Mouse (Mus musculus): ENCODE results near the gene Ccdc24. TPM values are rescaled to one million over a fixed set of nuclear protein-coding genes. Genes with fewer than 3 reads are reported as not detected.

Gene Ccdc24
- polyA plus RNA-seq, 1 experiment from 2014 or later, result 1.8 TPM

- no peaks in the 10 kb centered on the region for H3K27me3 ChIP-seq
- 65% methylated on average over 7 of the region's 7 CpGs for WGBS
- 0 out of 2 replicates have a peak, but pooled peaks cover 6% of the 10 kb centered on the region for H3K36me3 ChIP-seq
- H3K9ac ChIP-seq, result no peak overlapping the region
- H3K9me3 ChIP-seq, result no peaks in the 10 kb centered on the region
- no peak for ATAC-seq (ENCODE audit: insufficient number of reproducible peaks, insufficient read depth, low FRiP score, low TSS enrichment)
- H3K27ac ChIP-seq, result 0 out of 2 replicates have a peak overlapping the region, but pooled peaks have one; percentile 17
- no peak overlapping the region for H3K4me3 ChIP-seq
- H3K4me2 ChIP-seq (replicated peaks), result no peak overlapping the region
- H3K4me1 ChIP-seq, result no peaks in the 10 kb centered on the region
Measured at GRCm38 (mm10) chr4:117850871-117851270, 21.5 kb downstream of the Ccdc24 start.

- Histone ChIP-seq H3K36me3 (0 out of 2 replicates have a peak, but pooled peaks cover 8% of the 10 kb centered on the region), H3K4me3 (no peak overlapping the region), H3K27me3 (no peaks in the 10 kb centered on the region), H3K9ac (no peak overlapping the region), H3K27ac (no peak overlapping the region), H3K4me1 (no peaks in the 10 kb centered on the region), H3K4me2 (replicated peaks) (no peak overlapping the region), H3K9me3 (no peaks in the 10 kb centered on the region)
- ATAC-seq (ENCODE audit: insufficient number of reproducible peaks, insufficient read depth, low FRiP score, low TSS enrichment), result no peak
- 79% methylated on average over 7 of the region's 7 CpGs for WGBS
Measured at GRCm38 (mm10) chr4:117850176-117850575, 22.2 kb downstream of the Ccdc24 start.

- Histone ChIP-seq H3K36me3 (0 out of 2 replicates have a peak, but pooled peaks cover 8% of the 10 kb centered on the region), H3K9ac (no peak overlapping the region), H3K4me1 (no peaks in the 10 kb centered on the region), H3K9me3 (no peaks in the 10 kb centered on the region), H3K4me3 (no peak overlapping the region), H3K27me3 (no peaks in the 10 kb centered on the region), H3K27ac (no peak overlapping the region), H3K4me2 (replicated peaks) (no peak overlapping the region)
- WGBS, result 38% methylated on average over 5 of the region's 5 CpGs
- ATAC-seq (ENCODE audit: insufficient number of reproducible peaks, insufficient read depth, low FRiP score, low TSS enrichment), result no peak
Measured at GRCm38 (mm10) chr4:117849506-117849905, 22.9 kb downstream of the Ccdc24 start.

- H3K4me1 ChIP-seq, result no peaks in the 10 kb centered on the region
- H3K36me3 ChIP-seq, result 0 out of 2 replicates have a peak, but pooled peaks cover 8% of the 10 kb centered on the region
- H3K9me3 ChIP-seq, result no peaks in the 10 kb centered on the region
- H3K27ac ChIP-seq, result no peak overlapping the region
- no peak overlapping the region for H3K4me3 ChIP-seq
- no peak overlapping the region for H3K9ac ChIP-seq
- H3K27me3 ChIP-seq, result no peaks in the 10 kb centered on the region
- H3K4me2 ChIP-seq (replicated peaks), result no peak overlapping the region
- ATAC-seq (ENCODE audit: insufficient number of reproducible peaks, insufficient read depth, low FRiP score, low TSS enrichment), result no peak
- WGBS, result 67% methylated on average over 17 of the region's 17 CpGs
Measured at GRCm38 (mm10) chr4:117849063-117849462, 23.3 kb downstream of the Ccdc24 start.

- no peak overlapping the region for H3K27ac ChIP-seq
- H3K9ac ChIP-seq, result no peak overlapping the region
- no peak overlapping the region for H3K4me2 ChIP-seq (replicated peaks)
- 0 out of 2 replicates have a peak, but pooled peaks cover 8% of the 10 kb centered on the region for H3K36me3 ChIP-seq
- H3K4me3 ChIP-seq, result no peak overlapping the region
- no peaks in the 10 kb centered on the region for H3K27me3 ChIP-seq
- no peaks in the 10 kb centered on the region for H3K4me1 ChIP-seq
- H3K9me3 ChIP-seq, result no peaks in the 10 kb centered on the region
- 39% methylated on average over 2 of the region's 2 CpGs for WGBS
- ATAC-seq (ENCODE audit: insufficient number of reproducible peaks, insufficient read depth, low FRiP score, low TSS enrichment), result no peak
Measured at GRCm38 (mm10) chr4:117847011-117847410, 25.3 kb downstream of the Ccdc24 start.

- no peak overlapping the region for H3K9ac ChIP-seq
- H3K36me3 ChIP-seq, result 0 out of 2 replicates have a peak, but pooled peaks cover 8% of the 10 kb centered on the region
- H3K27me3 ChIP-seq, result no peaks in the 10 kb centered on the region
- H3K4me2 ChIP-seq (replicated peaks), result no peak overlapping the region
- ATAC-seq (ENCODE audit: insufficient number of reproducible peaks, insufficient read depth, low FRiP score, low TSS enrichment), result no peak
- 93% methylated on average over 4 of the region's 4 CpGs for WGBS
- no peak overlapping the region for H3K4me3 ChIP-seq
- no peaks in the 10 kb centered on the region for H3K9me3 ChIP-seq
- no peaks in the 10 kb centered on the region for H3K4me1 ChIP-seq
- H3K27ac ChIP-seq, result no peak overlapping the region
Measured at GRCm38 (mm10) chr4:117846261-117846660, 26.1 kb downstream of the Ccdc24 start.

GRCm38 (mm10) chr4:117845316-117845715, 27.0 kb downstream of the Ccdc24 start:
- no peaks in the 10 kb centered on the region for H3K27me3 ChIP-seq
- H3K9me3 ChIP-seq, result no peaks in the 10 kb centered on the region
- 82% methylated on average over 11 of the region's 11 CpGs for WGBS
- H3K9ac ChIP-seq, result no peak overlapping the region
- H3K36me3 ChIP-seq, result 0 out of 2 replicates have a peak, but pooled peaks cover 8% of the 10 kb centered on the region
- H3K4me3 ChIP-seq, result no peak overlapping the region
- no peak overlapping the region for H3K27ac ChIP-seq
- no peak for ATAC-seq (ENCODE audit: insufficient number of reproducible peaks, insufficient read depth, low FRiP score, low TSS enrichment)
- H3K4me2 ChIP-seq (replicated peaks), result no peak overlapping the region
- H3K4me1 ChIP-seq, result no peaks in the 10 kb centered on the region

- WGBS, result 85% methylated on average over 5 of the region's 5 CpGs
- Histone ChIP-seq H3K4me1 (no peaks in the 10 kb centered on the region), H3K36me3 (0 out of 2 replicates have a peak, but pooled peaks cover 8% of the 10 kb centered on the region), H3K27me3 (no peaks in the 10 kb centered on the region), H3K27ac (no peak overlapping the region), H3K4me2 (replicated peaks) (no peak overlapping the region), H3K9ac (no peak overlapping the region), H3K4me3 (no peak overlapping the region), H3K9me3 (no peaks in the 10 kb centered on the region)
- no peak for ATAC-seq (ENCODE audit: insufficient number of reproducible peaks, insufficient read depth, low FRiP score, low TSS enrichment)
Measured at GRCm38 (mm10) chr4:117844467-117844866, 27.9 kb downstream of the Ccdc24 start.

- Histone ChIP-seq H3K27me3 (no peaks in the 10 kb centered on the region), H3K9ac (no peak overlapping the region), H3K27ac (no peak overlapping the region), H3K4me1 (no peaks in the 10 kb centered on the region), H3K36me3 (0 out of 2 replicates have a peak, but pooled peaks cover 8% of the 10 kb centered on the region), H3K9me3 (no peaks in the 10 kb centered on the region), H3K4me3 (no peak overlapping the region), H3K4me2 (replicated peaks) (no peak overlapping the region)
- WGBS, result 88% methylated on average over 5 of the region's 5 CpGs
- ATAC-seq (ENCODE audit: insufficient number of reproducible peaks, insufficient read depth, low FRiP score, low TSS enrichment), result no peak
Measured at GRCm38 (mm10) chr4:117843101-117843500, 29.3 kb downstream of the Ccdc24 start.

GRCm38 (mm10) chr4:117841566-117841965, 30.8 kb downstream of the Ccdc24 start:
- Histone ChIP-seq H3K36me3 (0 out of 2 replicates have a peak, but pooled peaks cover 8% of the 10 kb centered on the region), H3K27ac (no peak overlapping the region), H3K9ac (no peak overlapping the region), H3K4me1 (no peaks in the 10 kb centered on the region), H3K27me3 (no peaks in the 10 kb centered on the region), H3K9me3 (no peaks in the 10 kb centered on the region), H3K4me2 (replicated peaks) (no peak overlapping the region), H3K4me3 (no peak overlapping the region)
- no peak for ATAC-seq (ENCODE audit: insufficient number of reproducible peaks, insufficient read depth, low FRiP score, low TSS enrichment)
- WGBS, result 80% methylated on average over 3 of the region's 3 CpGs

- 0 out of 2 replicates have a peak, but pooled peaks cover 1% of the 10 kb centered on the region for H3K36me3 ChIP-seq
- H3K4me1 ChIP-seq, result no peaks in the 10 kb centered on the region
- H3K27me3 ChIP-seq, result no peaks in the 10 kb centered on the region
- H3K9me3 ChIP-seq, result no peaks in the 10 kb centered on the region
- no peak overlapping the region for H3K4me3 ChIP-seq
- 92% methylated on average over 5 of the region's 5 CpGs for WGBS
- no peak overlapping the region for H3K27ac ChIP-seq
- no peak overlapping the region for H3K9ac ChIP-seq
- H3K4me2 ChIP-seq (replicated peaks), result no peak overlapping the region
- no peak for ATAC-seq (ENCODE audit: insufficient number of reproducible peaks, insufficient read depth, low FRiP score, low TSS enrichment)
Measured at GRCm38 (mm10) chr4:117840821-117841220, 31.5 kb downstream of the Ccdc24 start.

- Histone ChIP-seq H3K4me1 (peaks cover 5% of the 10 kb centered on the region), H3K36me3 (no peaks in the 10 kb centered on the region), H3K4me2 (replicated peaks) (no peak overlapping the region), H3K27me3 (no peaks in the 10 kb centered on the region), H3K9me3 (no peaks in the 10 kb centered on the region), H3K27ac (no peak overlapping the region), H3K9ac (no peak overlapping the region), H3K4me3 (no peak overlapping the region)
- no peak for ATAC-seq (ENCODE audit: insufficient number of reproducible peaks, insufficient read depth, low FRiP score, low TSS enrichment)
- WGBS, result 71% methylated on average over 6 of the region's 6 CpGs
Measured at GRCm38 (mm10) chr4:117839366-117839765, 33.0 kb downstream of the Ccdc24 start.

All from embryonic facial prominence, embryonic 12.5 days (tissue).